Mouse (Mus musculus): Measurements from ENCODE around the gene Smdt1.

DNA sequence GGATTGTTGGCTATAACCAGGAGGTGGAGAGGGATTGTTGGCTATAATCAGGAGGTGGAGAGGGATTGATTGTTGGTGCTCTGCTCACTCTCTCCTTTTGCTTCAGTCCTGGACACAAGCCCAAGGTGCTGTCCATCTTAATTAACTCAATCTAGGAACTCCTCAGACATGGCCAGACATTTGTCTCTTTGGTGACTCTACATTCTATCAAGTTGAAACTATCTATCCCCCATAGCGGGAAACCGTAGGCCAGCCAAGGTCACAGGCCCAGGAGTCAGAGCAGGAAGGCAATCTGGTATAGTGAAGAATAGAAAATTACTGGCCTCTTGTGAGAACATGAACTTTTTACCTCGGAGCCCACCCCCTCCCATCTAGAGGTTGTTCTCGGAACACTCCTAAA lies 23.5 kb downstream of the Smdt1 start:
- TF ChIP-seq CTCF (IDR thresholded peaks at IDR 0.05; ENCODE audit: extremely low read depth, insufficient read depth, insufficient read length, insufficient replicate concordance) (no peak), POLR2A (IDR thresholded peaks at IDR 0.05; ENCODE audit: low read depth, low read length) (no peak)
